Mouse (Mus musculus) stomach, embryonic 16.5 days (tissue): Measurements from ENCODE around the gene Raet1e. TPM values are rescaled to one million over a fixed set of nuclear protein-coding genes. Genes with fewer than 3 reads are reported as not detected.
"Not testable (repeated sequence)": the region's sequence is repeated elsewhere in the genome, so short reads cannot be mapped to it uniquely, and the experiment has no call there.

ENCODE experiments used
- ATAC-seq: fragments of 200-750 bp; cut with Nextera tagmentation; 2 replicates; pipeline ENCODE4 v1.8.0; 2017; ENCODE audit warnings: moderate number of reproducible peaks, moderate TSS enrichment; ENCODE audit not compliant: insufficient read depth, low FRiP score
- H3K27ac ChIP-seq: fragments of 300-500 bp; sonication (generic); 2 replicates; pipeline ENCODE4 v1.5.1; 2014; ENCODE audit warnings: low read length
- H3K27me3 ChIP-seq: fragments of 300-500 bp; sonication (generic); 2 replicates; pipeline ENCODE4 v1.6.1; 2014; ENCODE audit warnings: low read length, control low read depth, mixed read lengths; ENCODE audit not compliant: control insufficient read depth, insufficient read depth
- H3K36me3 ChIP-seq: fragments of 300-500 bp; sonication (generic); 2 replicates; pipeline ENCODE4 v1.6.1; 2014; ENCODE audit warnings: low read length; ENCODE audit not compliant: control insufficient read depth, insufficient read depth
- H3K4me1 ChIP-seq: fragments of 300-500 bp; sonication (generic); 2 replicates; pipeline ENCODE4 v1.6.1; 2014; ENCODE audit warnings: low read length, control low read depth, mixed read lengths; ENCODE audit not compliant: control insufficient read depth, insufficient read depth
- H3K4me2 ChIP-seq: fragments of 300-500 bp; sonication (generic); 2 replicates; pipeline ENCODE4 v1.6.1; 2014; ENCODE audit warnings: low read depth, low read length, mixed read lengths
- H3K4me3 ChIP-seq: fragments of 300-500 bp; sonication (generic); replicated peaks from 2 replicates; pipeline ENCODE4 v1.5.1; 2014; ENCODE audit warnings: mild to moderate bottlenecking, low read length
- H3K9ac ChIP-seq: fragments of 300-500 bp; sonication (generic); 2 replicates; pipeline ENCODE4 v1.6.1; 2014; ENCODE audit warnings: low read length
- H3K9me3 ChIP-seq: fragments of 300-500 bp; sonication (generic); replicated peaks from 2 replicates; pipeline ENCODE4 v1.6.1; 2016; ENCODE audit warnings: low read length, control low read depth; ENCODE audit not compliant: control insufficient read depth
- WGBS: fragments of 180-500 bp; shearing (Covaris S2); extraction: QIAGEN DNeasy Blood & Tissue Kit; methylation state at CpG from one replicate; pipeline ENCODE4 v1.1.7; 2014; 5-methylcytosine and 5-hydroxymethylcytosine counted together
- polyA plus RNA-seq: library from polyadenylated mRNA; unstranded; fragments of >200 nt; fragmentation: Nextera tagmentation; extraction: Ambion mirVana; gene quantifications from 2 replicates; pipeline ENCODE4 v1.2.1, GENCODE M21; 2015

Raet1e gene
- polyA plus RNA-seq, 1 experiment from 2014 or later = 7.9 TPM

- 39% methylated on average over 14 of the region's 16 CpGs for WGBS
- H3K27ac ChIP-seq, H3K9ac ChIP-seq, H3K27me3 ChIP-seq, H3K4me1 ChIP-seq, H3K36me3 ChIP-seq, H3K9me3 ChIP-seq: not testable (repeated sequence)
- peak overlapping the region; percentile 6; the same call in 1 of the 2 replicates for H3K4me3 ChIP-seq
- 0 out of 2 replicates have a peak, but pooled peaks have one; percentile 53 for ATAC-seq
- H3K4me2 ChIP-seq = peak overlapping the region; percentile 40
Measured at GRCm38 (mm10) chr10:22163705-22164583, 5.6 kb downstream of the Raet1e start.

GRCm38 (mm10) chr10:22165328-22166003 lies 7.1 kb downstream of the Raet1e start:
- not testable (repeated sequence) for H3K9ac ChIP-seq, H3K27me3 ChIP-seq, H3K4me2 ChIP-seq, H3K27ac ChIP-seq, H3K4me3 ChIP-seq, H3K36me3 ChIP-seq, ATAC-seq, H3K4me1 ChIP-seq, H3K9me3 ChIP-seq
- WGBS = 59% methylated on average over 5 of the region's 5 CpGs

GRCm38 (mm10) chr10:22166025-22166424 lies 7.7 kb downstream of the Raet1e start:
- H3K4me3 ChIP-seq, H3K27ac ChIP-seq, H3K36me3 ChIP-seq, H3K27me3 ChIP-seq, H3K4me1 ChIP-seq, H3K9ac ChIP-seq, H3K4me2 ChIP-seq, H3K9me3 ChIP-seq, ATAC-seq: not testable (repeated sequence)
- WGBS = 62% methylated on average over 2 of the region's 2 CpGs

DNA sequence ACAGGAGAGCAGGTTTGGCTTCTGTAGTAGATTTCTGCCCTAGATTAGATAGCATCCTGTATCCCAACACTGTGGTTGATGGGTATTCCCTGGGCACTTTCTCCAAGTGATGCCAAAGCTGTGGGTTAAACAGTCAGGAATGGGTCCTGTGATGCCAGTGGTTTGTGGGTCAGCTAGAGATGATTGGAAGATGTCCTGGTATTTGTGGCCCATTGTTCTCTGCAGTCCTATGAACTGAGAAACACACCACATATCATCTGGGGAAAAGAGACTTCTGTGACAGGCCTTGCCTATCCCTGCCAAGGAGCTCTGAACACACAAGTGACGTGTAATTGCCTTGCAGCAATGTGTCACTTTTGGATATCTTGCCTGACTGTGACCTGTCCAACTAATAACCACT lies 8.7 kb downstream of the Raet1e start:
- H3K36me3 ChIP-seq, H3K9me3 ChIP-seq, H3K9ac ChIP-seq, H3K4me1 ChIP-seq, H3K27ac ChIP-seq, H3K27me3 ChIP-seq, ATAC-seq, H3K4me2 ChIP-seq, H3K4me3 ChIP-seq: not testable (repeated sequence)
- WGBS = 81% methylated on average over 1 of the region's 1 CpGs

- H3K4me2 ChIP-seq, H3K27me3 ChIP-seq, ATAC-seq, H3K27ac ChIP-seq, H3K36me3 ChIP-seq, H3K9me3 ChIP-seq, H3K9ac ChIP-seq, H3K4me1 ChIP-seq, H3K4me3 ChIP-seq: not testable (repeated sequence)
Measured at GRCm38 (mm10) chr10:22169116-22169515, 10.7 kb downstream of the Raet1e start.

GRCm38 (mm10) chr10:22172431-22173334 lies 14.3 kb downstream of the Raet1e start:
- H3K4me2 ChIP-seq = peak overlapping the region; percentile 41; the same call in 1 of the 2 replicates
- H3K36me3 ChIP-seq, H3K27ac ChIP-seq, H3K9ac ChIP-seq, H3K4me1 ChIP-seq, H3K9me3 ChIP-seq, H3K27me3 ChIP-seq: not testable (repeated sequence)
- peak; percentile 21; the same call in 1 of the 2 replicates for ATAC-seq
- WGBS = 37% methylated on average over 4 of the region's 5 CpGs
- H3K4me3 ChIP-seq = peak overlapping the region; percentile 16; the same call in 1 of the 2 replicates

DNA sequence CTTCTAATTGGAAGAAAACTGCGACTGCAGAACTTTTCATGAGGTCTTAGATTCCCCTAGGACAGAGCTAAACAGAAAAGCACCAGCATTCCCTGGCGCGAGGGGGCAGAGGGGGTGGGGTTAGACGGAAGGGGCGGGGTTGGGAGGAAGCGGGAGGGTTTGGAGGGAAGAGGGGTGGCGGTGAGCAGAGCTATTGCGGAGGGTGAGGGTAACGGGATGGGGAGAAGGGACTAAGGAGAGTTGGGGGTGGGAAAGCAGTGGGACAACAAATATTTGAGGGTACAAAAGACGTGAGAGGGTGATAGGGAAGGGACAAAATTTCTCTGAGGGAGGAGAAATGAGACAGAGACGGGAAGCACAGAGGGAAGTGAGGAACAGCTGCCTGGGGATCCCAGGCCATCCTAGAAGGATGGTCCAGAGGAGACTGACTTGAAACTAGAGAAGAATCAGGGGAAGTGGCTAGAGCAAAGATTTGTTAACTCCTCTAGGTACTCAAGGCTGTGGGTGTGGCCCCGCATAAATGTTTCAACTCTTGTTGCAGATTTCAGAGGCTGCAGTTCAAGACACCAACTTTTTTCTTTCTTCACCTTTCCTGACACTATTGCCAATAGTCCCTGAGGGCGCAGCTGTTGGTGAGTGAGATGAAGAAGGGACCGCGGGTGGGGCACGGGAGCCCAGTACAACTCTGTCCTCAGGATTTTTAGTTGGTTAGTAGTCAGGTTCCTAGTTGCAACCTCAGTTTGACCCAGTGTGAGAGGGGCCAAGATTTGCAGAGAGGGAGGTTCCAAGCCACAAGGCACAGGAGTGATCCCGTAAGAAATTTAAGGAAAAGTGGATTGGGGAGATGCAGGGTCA lies 15.2 kb downstream of the Raet1e start:
- H3K9ac ChIP-seq, H3K9me3 ChIP-seq, H3K4me1 ChIP-seq, H3K36me3 ChIP-seq, H3K27me3 ChIP-seq, H3K27ac ChIP-seq: not testable (repeated sequence)
- peak overlapping the region; percentile 16; the same call in 1 of the 2 replicates for H3K4me3 ChIP-seq
- peak; percentile 82 for ATAC-seq
- peak overlapping the region; percentile 41; the same call in 1 of the 2 replicates for H3K4me2 ChIP-seq
- WGBS = 19% methylated on average over 11 of the region's 17 CpGs

GRCm38 (mm10) chr10:22174190-22174487 lies 15.8 kb downstream of the Raet1e start:
- not testable (repeated sequence) for H3K9me3 ChIP-seq, H3K27me3 ChIP-seq, ATAC-seq, H3K4me3 ChIP-seq, H3K27ac ChIP-seq, H3K9ac ChIP-seq, H3K36me3 ChIP-seq, H3K4me2 ChIP-seq, H3K4me1 ChIP-seq
- 81% methylated on average over 2 of the region's 2 CpGs for WGBS
